Mouse (Mus musculus): ENCODE measurements around the gene Hsd11b2.

DNA sequence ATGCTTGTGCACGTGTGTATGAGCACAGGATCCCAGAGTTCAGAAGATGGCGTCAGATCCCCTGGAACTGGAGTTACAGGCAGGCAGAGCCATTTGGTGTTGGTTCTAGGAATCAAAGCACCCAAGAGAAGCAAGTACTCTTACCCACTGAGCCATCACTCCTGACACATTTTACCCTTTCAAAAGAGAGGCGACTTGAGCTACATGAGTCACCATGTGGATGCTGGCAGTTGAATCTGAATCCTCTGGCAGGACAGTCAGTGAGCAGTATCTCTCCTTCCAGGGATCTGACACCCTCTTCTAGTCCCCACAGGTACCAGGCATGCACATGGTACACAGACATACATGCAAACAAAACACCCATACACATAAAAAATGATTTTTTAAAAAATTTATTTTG is 30.5 kb upstream of the Hsd11b2 start:
- TF ChIP-seq CTCF (IDR thresholded peaks at IDR 0.05; ENCODE audit: insufficient read depth, low read length) (no peak), POLR2A (IDR thresholded peaks at IDR 0.05; ENCODE audit: borderline replicate concordance, extremely low read depth, low read depth, low read length) (no peak)
